13 mouse cellular contexts compared by ENCODE assay signal in genomic region chr2:160515621-160516020, GRCm38 (mm10).
"Had no signal": no experiment of that assay in that cellular context is flagged by ENCODE, and none has a peak within 500 bp of the region (broad histone marks: within the 10 kb centered on the region; RNA-seq: fewer than 3 reads in every experiment).

No protein-coding gene starts in this region.

- H3K4me3 ChIP-seq: lung, embryonic 15.5 days; midbrain, embryonic 10.5 days; midbrain, embryonic 12.5 days; neural tube, embryonic 12.5 days had no signal

- DNase-seq: lung, adult 18-20 months; lung, postnatal 10 days; lung, postnatal 4 days; midbrain, embryonic 14.5 days; right cerebral cortex, postnatal 14 days; spleen, adult 18-20 months; thymus, adult 18-20 months; thymus, postnatal 14 days; thymus, postnatal 36 days had no signal

- H3K9ac ChIP-seq: lung, embryonic 15.5 days; midbrain, embryonic 12.5 days; neural tube, embryonic 12.5 days had no signal

- H3K4me2 ChIP-seq: lung, embryonic 15.5 days; midbrain, embryonic 12.5 days; neural tube, embryonic 12.5 days had no signal

- H3K4me1 ChIP-seq: neural tube, embryonic 12.5 days had no signal

- H3K27me3 ChIP-seq: midbrain, embryonic 12.5 days had no signal

- H3K36me3 ChIP-seq: lung, embryonic 15.5 days; midbrain, embryonic 10.5 days; midbrain, embryonic 12.5 days; neural tube, embryonic 12.5 days had no signal

- H3K27ac ChIP-seq: lung, embryonic 15.5 days; midbrain, embryonic 10.5 days; midbrain, embryonic 12.5 days; neural tube, embryonic 12.5 days had no signal

- H3K9me3 ChIP-seq: lung, embryonic 15.5 days; midbrain, embryonic 10.5 days; midbrain, embryonic 12.5 days; neural tube, embryonic 12.5 days had no signal
